Mouse (Mus musculus): Measurements from ENCODE around the gene Myadm. TPM values are rescaled to one million over a fixed set of nuclear protein-coding genes. Genes with fewer than 3 reads are reported as not detected.
A peak's percentile ranks its signal among the peaks of the same experiment; 100 is the strongest.
"Not testable (repeated sequence)": the region's sequence is repeated elsewhere in the genome, so short reads cannot be mapped to it uniquely, and the experiment has no call there.

The Myadm gene
- polyA plus RNA-seq, 1 experiment from 2014 or later, result 141 TPM

- Histone ChIP-seq H3K9ac (peak overlapping the region; percentile 19; the same call in 1 of the 2 replicates), H3K4me1 (peaks cover 35% of the 10 kb centered on the region), H3K36me3 (peaks cover 5% of the 10 kb centered on the region; the same call in 1 of the 2 replicates), H3K27ac (peak overlapping the region; percentile 94), H3K9me3 (no peaks in the 10 kb centered on the region), H3K4me2 (peak overlapping the region; percentile 68), H3K4me3 (replicated peaks) (peak overlapping the region; percentile 48), H3K27me3 (replicated peaks) (no peaks in the 10 kb centered on the region)
- no peak for ATAC-seq (ENCODE audit: insufficient read depth, low FRiP score, low read depth)
- WGBS, result 56% methylated on average over 3 of the region's 3 CpGs
Observed at GRCm38 (mm10) chr7:3291764-3292163, 2.9 kb downstream of the Myadm start.

- not testable (repeated sequence) for H3K27me3 ChIP-seq (replicated peaks); ATAC-seq (ENCODE audit: insufficient read depth, low FRiP score, low read depth); H3K9ac ChIP-seq; H3K36me3 ChIP-seq; H3K9me3 ChIP-seq
- WGBS, result 49% methylated on average over 12 of the region's 12 CpGs
- peak overlapping the region; percentile 48 for H3K4me3 ChIP-seq (replicated peaks)
- H3K4me2 ChIP-seq, result peak overlapping the region; percentile 68
- H3K27ac ChIP-seq, result peak overlapping the region; percentile 94
- H3K4me1 ChIP-seq, result peaks cover 37% of the 10 kb centered on the region
Observed at GRCm38 (mm10) chr7:3292271-3292670, 3.4 kb downstream of the Myadm start.

GRCm38 (mm10) chr7:3292791-3293190, 3.9 kb downstream of the Myadm start:
- peak overlapping the region; percentile 68 for H3K4me2 ChIP-seq
- H3K27me3 ChIP-seq (replicated peaks), result no peaks in the 10 kb centered on the region
- peak overlapping the region; percentile 48 for H3K4me3 ChIP-seq (replicated peaks)
- under 1% methylated on average over 14 of the region's 14 CpGs for WGBS
- peaks cover 11% of the 10 kb centered on the region for H3K36me3 ChIP-seq
- H3K9me3 ChIP-seq, result no peaks in the 10 kb centered on the region
- H3K4me1 ChIP-seq, result peaks cover 42% of the 10 kb centered on the region
- peak overlapping the region; percentile 94 for H3K27ac ChIP-seq
- peak; percentile 86 for ATAC-seq (ENCODE audit: insufficient read depth, low FRiP score, low read depth)
- peak overlapping the region; percentile 43 for H3K9ac ChIP-seq

- no peaks in the 10 kb centered on the region for H3K27me3 ChIP-seq (replicated peaks)
- H3K4me1 ChIP-seq, result peaks cover 39% of the 10 kb centered on the region
- H3K4me2 ChIP-seq, result no peak overlapping the region
- H3K27ac ChIP-seq, result peak overlapping the region; percentile 51
- ATAC-seq (ENCODE audit: insufficient read depth, low FRiP score, low read depth), result no peak
- 0 out of 2 replicates have a peak overlapping the region, but pooled peaks have one; percentile 5 for H3K4me3 ChIP-seq (replicated peaks)
- H3K9ac ChIP-seq, result no peak overlapping the region
- H3K36me3 ChIP-seq, result peaks cover 11% of the 10 kb centered on the region
- no peaks in the 10 kb centered on the region for H3K9me3 ChIP-seq
- 93% methylated on average over 1 of the region's 1 CpGs for WGBS
Observed at GRCm38 (mm10) chr7:3294794-3295193, 5.9 kb downstream of the Myadm start.

- no peaks in the 10 kb centered on the region for H3K27me3 ChIP-seq (replicated peaks)
- H3K9me3 ChIP-seq, result no peaks in the 10 kb centered on the region
- H3K36me3 ChIP-seq, result peaks cover 11% of the 10 kb centered on the region
- peaks cover 39% of the 10 kb centered on the region for H3K4me1 ChIP-seq
- H3K4me3 ChIP-seq (replicated peaks), result 0 out of 2 replicates have a peak overlapping the region, but pooled peaks have one; percentile 5
- no peak overlapping the region for H3K9ac ChIP-seq
- ATAC-seq (ENCODE audit: insufficient read depth, low FRiP score, low read depth), result no peak
- 0 out of 2 replicates have a peak overlapping the region, but pooled peaks have one; percentile 19 for H3K4me2 ChIP-seq
- H3K27ac ChIP-seq, result peak overlapping the region; percentile 51
- WGBS, result 74% methylated on average over 5 of the region's 5 CpGs
Observed at GRCm38 (mm10) chr7:3295321-3296110, 6.6 kb downstream of the Myadm start.

- H3K36me3 ChIP-seq, result peaks cover 11% of the 10 kb centered on the region
- ATAC-seq (ENCODE audit: insufficient read depth, low FRiP score, low read depth), result no peak
Observed at GRCm38 (mm10) chr7:3296711-3297110, 7.8 kb downstream of the Myadm start.

GRCm38 (mm10) chr7:3299941-3300617, 11.2 kb downstream of the Myadm start:
- peaks cover 46% of the 10 kb centered on the region for H3K4me1 ChIP-seq
- H3K9ac ChIP-seq, result no peak overlapping the region
- peaks cover 22% of the 10 kb centered on the region for H3K27me3 ChIP-seq (replicated peaks)
- no peak for ATAC-seq (ENCODE audit: insufficient read depth, low FRiP score, low read depth)
- WGBS, result 51% methylated on average over 7 of the region's 7 CpGs
- H3K4me2 ChIP-seq, result no peak overlapping the region
- peaks cover 9% of the 10 kb centered on the region for H3K36me3 ChIP-seq
- no peaks in the 10 kb centered on the region for H3K9me3 ChIP-seq
- H3K27ac ChIP-seq, result no peak overlapping the region; the same call in 1 of the 2 replicates
- no peak overlapping the region for H3K4me3 ChIP-seq (replicated peaks)

More at GRCm38 (mm10) chr7:3296711-3297110, 7.8 kb downstream of the Myadm start:
- no peaks in the 10 kb centered on the region for H3K27me3 ChIP-seq (replicated peaks)
- H3K9ac ChIP-seq, result no peak overlapping the region
- H3K4me3 ChIP-seq (replicated peaks), result no peak overlapping the region
- H3K4me1 ChIP-seq, result peaks cover 39% of the 10 kb centered on the region
- H3K27ac ChIP-seq, result no peak overlapping the region
- no peak overlapping the region for H3K4me2 ChIP-seq
- 93% methylated on average over 16 of the region's 16 CpGs for WGBS
- H3K9me3 ChIP-seq, result no peaks in the 10 kb centered on the region

- ATAC-seq (ENCODE audit: insufficient read depth, low FRiP score, low read depth), result no peak
- Histone ChIP-seq H3K4me2 (no peak overlapping the region), H3K27ac (no peak overlapping the region), H3K9ac (no peak overlapping the region), H3K27me3 (replicated peaks) (peaks cover 26% of the 10 kb centered on the region), H3K4me3 (replicated peaks) (no peak overlapping the region), H3K9me3 (no peaks in the 10 kb centered on the region), H3K36me3 (peaks cover 9% of the 10 kb centered on the region), H3K4me1 (peaks cover 39% of the 10 kb centered on the region)
- 67% methylated on average over 8 of the region's 8 CpGs for WGBS
Observed at GRCm38 (mm10) chr7:3300891-3301627, 12.2 kb downstream of the Myadm start.

GRCm38 (mm10) chr7:3301628-3302555, 13.0 kb downstream of the Myadm start:
- Histone ChIP-seq H3K4me3 (replicated peaks) (peak overlapping the region; percentile 34), H3K27me3 (replicated peaks) (peaks cover 26% of the 10 kb centered on the region), H3K27ac (no peak overlapping the region), H3K9me3 (no peaks in the 10 kb centered on the region), H3K4me1 (peaks cover 37% of the 10 kb centered on the region), H3K4me2 (peak overlapping the region; percentile 69), H3K36me3 (peaks cover 5% of the 10 kb centered on the region), H3K9ac (no peak overlapping the region)
- no peak; the same call in 1 of the 2 replicates for ATAC-seq (ENCODE audit: insufficient read depth, low FRiP score, low read depth)
- 6% methylated on average over 33 of the region's 33 CpGs for whole genome bisulfite sequencing

GRCm38 (mm10) chr7:3302556-3303275, 13.8 kb downstream of the Myadm start:
- ATAC-seq (ENCODE audit: insufficient read depth, low FRiP score, low read depth), result no peak
- H3K27me3 ChIP-seq (replicated peaks), result peaks cover 26% of the 10 kb centered on the region
- H3K9me3 ChIP-seq, result no peaks in the 10 kb centered on the region
- H3K9ac ChIP-seq, result no peak overlapping the region
- peak overlapping the region; percentile 34 for H3K4me3 ChIP-seq (replicated peaks)
- peak overlapping the region; percentile 69 for H3K4me2 ChIP-seq
- WGBS, result 5% methylated on average over 16 of the region's 16 CpGs
- no peaks in the 10 kb centered on the region; the same call in 1 of the 2 replicates for H3K36me3 ChIP-seq
- no peak overlapping the region for H3K27ac ChIP-seq
- peaks cover 29% of the 10 kb centered on the region for H3K4me1 ChIP-seq

Measured in stomach, embryonic 15.5 days (tissue).